Mouse (Mus musculus) hindbrain, embryonic 11.5 days (tissue): ENCODE results near the gene Zfp706. TPM values are rescaled to one million over a fixed set of nuclear protein-coding genes. Genes with fewer than 3 reads are reported as not detected.

Experiments used
- ATAC-seq: fragments of 200-750 bp; cut with Nextera tagmentation; 2 replicates; pipeline ENCODE4 v1.8.0; 2017; ENCODE audit warnings: mild to moderate bottlenecking, moderate TSS enrichment, moderate library complexity; ENCODE audit not compliant: low FRiP score
- DNase-seq: peaks from one replicate; pipeline ENCODE4 v3.0.0-alpha.2; 2015; ENCODE audit warnings: low spot score
- H3K27ac ChIP-seq: fragments of 300-500 bp; sonication (generic); 2 replicates; pipeline ENCODE4 v1.5.1; 2014; ENCODE audit warnings: mild to moderate bottlenecking, low read depth, low read length
- H3K27me3 ChIP-seq: fragments of 300-500 bp; sonication (generic); 2 replicates; pipeline ENCODE4 v1.6.1; 2014; ENCODE audit warnings: mild to moderate bottlenecking, low read length, moderate library complexity, mixed read lengths; ENCODE audit not compliant: control insufficient read depth, insufficient read depth
- H3K36me3 ChIP-seq: fragments of 300-500 bp; sonication (generic); 2 replicates; pipeline ENCODE4 v1.6.1; 2014; ENCODE audit warnings: mild to moderate bottlenecking, low read length, moderate library complexity, mixed read lengths; ENCODE audit not compliant: control insufficient read depth, insufficient read depth
- H3K4me1 ChIP-seq: fragments of 300-500 bp; sonication (generic); replicated peaks from 2 replicates; pipeline ENCODE4 v1.6.1; 2014; ENCODE audit warnings: low read length, mixed read lengths; ENCODE audit not compliant: control insufficient read depth, insufficient read depth
- H3K4me2 ChIP-seq: fragments of 300-500 bp; sonication (generic); replicated peaks from 2 replicates; pipeline ENCODE4 v1.6.1; 2014; ENCODE audit warnings: mild to moderate bottlenecking, low read depth, low read length
- H3K4me3 ChIP-seq: fragments of 300-500 bp; sonication (generic); 2 replicates; pipeline ENCODE4 v1.5.1; 2014; ENCODE audit warnings: low read depth, low read length
- H3K9ac ChIP-seq: fragments of 300-500 bp; sonication (generic); 2 replicates; pipeline ENCODE4 v1.6.1; 2014; ENCODE audit warnings: low read depth, low read length
- H3K9me3 ChIP-seq: fragments of 300-500 bp; sonication (generic); 2 replicates; pipeline ENCODE4 v1.6.1; 2016; ENCODE audit warnings: low read length; ENCODE audit not compliant: control insufficient read depth
- WGBS: fragments of 180-500 bp; shearing (Covaris S2); extraction: QIAGEN DNeasy Blood & Tissue Kit; methylation state at CpG from one replicate; pipeline ENCODE4 v1.1.7; 2014; 5-methylcytosine and 5-hydroxymethylcytosine counted together
- polyA plus RNA-seq: library from polyadenylated mRNA; unstranded; fragments of >200 nt; fragmentation: Nextera tagmentation; extraction: Ambion mirVana; gene quantifications from 2 replicates; pipeline ENCODE4 v1.2.1, GENCODE M21; 2014

The Zfp706 gene
- polyA plus RNA-seq, 1 experiment from 2014 or later = 360 TPM

DNA sequence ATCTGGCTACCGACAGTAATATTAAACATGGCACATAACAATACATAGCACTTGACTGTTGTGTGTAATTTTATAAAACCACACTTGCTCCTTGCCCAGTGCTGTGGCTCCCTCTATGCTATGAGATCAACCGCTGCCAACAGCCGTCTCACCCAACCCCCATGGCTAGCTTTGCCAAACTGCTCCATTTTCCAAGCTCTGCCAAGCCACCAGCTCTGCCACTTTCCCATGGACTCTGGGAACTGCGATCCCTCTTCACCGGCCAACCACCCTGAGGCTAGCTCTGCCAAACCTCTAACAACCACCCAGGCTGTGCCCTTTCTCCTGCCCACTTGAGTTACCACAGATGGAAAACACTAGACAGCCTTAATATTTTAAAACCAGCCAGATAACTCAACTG lies 33.6 kb upstream of the Zfp706 start:
- H3K27ac ChIP-seq = no peak overlapping the region
- H3K9ac ChIP-seq = no peak overlapping the region
- 94% methylated on average over 5 of the region's 5 CpGs for WGBS
- no peaks in the 10 kb centered on the region; the same call in 1 of the 2 replicates for H3K4me1 ChIP-seq
- H3K36me3 ChIP-seq = no peaks in the 10 kb centered on the region
- DNase-seq (no peak), ATAC-seq (no peak)
- no peak overlapping the region for H3K4me2 ChIP-seq
- H3K9me3 ChIP-seq = no peaks in the 10 kb centered on the region
- H3K27me3 ChIP-seq = no peaks in the 10 kb centered on the region
- H3K4me3 ChIP-seq = no peak overlapping the region

- H3K9me3 ChIP-seq = no peaks in the 10 kb centered on the region
- DNase-seq (no peak), ATAC-seq (no peak)
- no peak overlapping the region for H3K4me3 ChIP-seq
- 83% methylated on average over 1 of the region's 1 CpGs for WGBS
- no peak overlapping the region for H3K27ac ChIP-seq
- H3K36me3 ChIP-seq = no peaks in the 10 kb centered on the region
- no peaks in the 10 kb centered on the region for H3K27me3 ChIP-seq
- no peak overlapping the region for H3K9ac ChIP-seq
- H3K4me1 ChIP-seq = no peaks in the 10 kb centered on the region; the same call in 1 of the 2 replicates
- H3K4me2 ChIP-seq = no peak overlapping the region
Measured at GRCm38 (mm10) chr15:37038666-37039065, 31.1 kb upstream of the Zfp706 start.

DNA sequence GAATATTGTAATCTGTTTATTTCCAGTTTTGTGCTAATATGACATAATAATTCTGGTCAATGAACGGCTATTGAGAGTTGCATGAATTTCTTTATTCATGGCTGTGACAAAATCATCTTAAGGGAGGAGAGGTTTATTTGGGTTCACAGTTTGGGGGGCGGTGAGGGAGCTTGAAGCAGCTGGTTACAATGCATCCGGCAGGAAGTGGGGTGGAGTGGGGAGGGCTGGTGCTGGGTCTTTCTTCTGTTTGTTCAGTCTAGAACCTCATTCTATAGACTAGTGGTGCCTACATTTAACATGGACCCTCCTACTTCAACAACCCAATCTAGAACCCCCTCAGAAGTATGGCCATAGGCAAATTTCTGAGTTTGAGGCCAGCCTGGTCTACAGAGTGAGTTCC lies 30.1 kb upstream of the Zfp706 start:
- H3K4me1 ChIP-seq = no peaks in the 10 kb centered on the region; the same call in 1 of the 2 replicates
- H3K4me2 ChIP-seq = no peak overlapping the region
- no peak overlapping the region for H3K4me3 ChIP-seq
- ATAC-seq (no peak), DNase-seq (no peak)
- H3K27me3 ChIP-seq = no peaks in the 10 kb centered on the region
- no peaks in the 10 kb centered on the region for H3K9me3 ChIP-seq
- H3K27ac ChIP-seq = no peak overlapping the region
- H3K9ac ChIP-seq = no peak overlapping the region
- WGBS = 92% methylated on average over 3 of the region's 3 CpGs
- H3K36me3 ChIP-seq = no peaks in the 10 kb centered on the region

DNA sequence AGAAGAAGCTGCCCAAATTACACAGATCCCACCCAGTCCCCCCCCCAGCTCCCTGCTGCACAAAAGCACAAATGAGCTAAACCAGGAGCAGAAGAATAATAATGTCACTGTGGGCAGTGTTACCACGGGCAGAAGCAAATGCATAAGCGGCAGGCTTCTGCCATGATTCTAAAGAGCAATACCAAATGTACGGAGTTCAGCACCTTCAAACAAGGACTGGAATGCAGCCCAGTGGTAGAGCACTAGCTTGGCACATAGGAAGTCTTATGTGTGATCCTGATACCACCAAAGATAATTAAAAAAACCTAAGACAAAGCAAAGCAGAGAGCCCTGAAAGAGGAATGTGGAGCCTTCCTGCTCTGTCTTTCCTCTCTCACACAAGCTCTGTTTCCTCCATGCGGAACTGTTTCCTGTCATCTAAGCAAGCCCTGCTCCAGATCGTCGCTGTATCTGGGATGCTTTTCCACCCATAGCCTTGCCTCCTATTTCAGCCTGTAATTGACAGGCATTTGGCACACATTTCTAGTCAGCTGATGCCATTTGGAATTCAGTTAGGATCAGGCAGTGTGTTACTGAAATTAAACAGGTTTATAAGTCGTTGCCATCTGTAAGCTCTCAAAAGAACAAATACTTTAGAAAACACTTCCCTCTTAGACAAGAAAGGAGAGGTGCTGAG lies 29.0 kb upstream of the Zfp706 start:
- H3K4me1 ChIP-seq = no peaks in the 10 kb centered on the region
- H3K9ac ChIP-seq = no peak overlapping the region
- WGBS = 73% methylated on average over 7 of the region's 7 CpGs
- no peak overlapping the region for H3K4me3 ChIP-seq
- no peak for DNase-seq
- no peak for ATAC-seq
- no peak overlapping the region for H3K27ac ChIP-seq
- no peaks in the 10 kb centered on the region for H3K36me3 ChIP-seq
- H3K9me3 ChIP-seq = no peaks in the 10 kb centered on the region
- H3K27me3 ChIP-seq = no peaks in the 10 kb centered on the region
- H3K4me2 ChIP-seq = no peak overlapping the region

DNA sequence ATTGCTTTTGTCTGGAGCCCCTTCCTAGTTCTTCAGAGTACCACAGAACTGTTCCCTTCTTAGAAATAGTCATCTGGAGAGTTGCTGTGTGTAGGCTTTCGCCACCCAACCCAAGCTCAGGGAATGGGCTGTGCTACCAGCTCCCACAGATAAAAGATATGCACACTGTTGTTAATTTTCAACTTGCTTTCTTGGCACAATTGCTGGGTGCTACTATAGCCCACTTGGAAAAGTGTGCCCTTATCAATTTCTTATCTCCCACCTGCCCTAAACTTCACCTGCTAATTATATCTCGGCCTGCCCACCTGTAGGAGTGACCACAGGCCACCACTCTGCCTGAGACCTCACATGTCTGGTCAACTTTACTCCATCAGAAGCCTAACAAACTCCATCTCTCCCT lies 26.6 kb upstream of the Zfp706 start:
- 81% methylated on average over 2 of the region's 2 CpGs for WGBS
- H3K27ac ChIP-seq = no peak overlapping the region
- H3K4me1 ChIP-seq = no peaks in the 10 kb centered on the region
- ATAC-seq (no peak), DNase-seq (no peak)
- H3K4me2 ChIP-seq = no peak overlapping the region
- H3K27me3 ChIP-seq = no peaks in the 10 kb centered on the region
- no peaks in the 10 kb centered on the region for H3K9me3 ChIP-seq
- no peak overlapping the region for H3K4me3 ChIP-seq
- no peaks in the 10 kb centered on the region for H3K36me3 ChIP-seq
- no peak overlapping the region for H3K9ac ChIP-seq

DNA sequence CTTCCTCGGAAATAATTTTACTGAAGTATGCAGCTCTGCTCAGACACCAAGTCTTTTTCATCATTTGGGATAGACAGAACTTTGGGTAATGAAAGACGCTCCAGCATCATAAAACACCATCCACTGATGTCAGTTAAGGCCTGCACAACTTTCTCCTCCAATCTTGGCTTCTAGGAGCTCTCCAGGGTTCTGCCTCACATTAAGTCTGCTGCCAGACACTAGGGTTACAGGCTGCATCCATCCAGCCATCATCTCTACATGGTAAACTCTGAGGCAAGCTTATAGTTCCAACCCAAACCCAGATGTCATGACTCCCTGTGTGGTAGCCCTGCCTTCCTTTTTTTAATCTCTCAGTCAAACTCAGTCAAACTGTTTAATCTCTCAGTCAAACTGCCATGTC lies 25.9 kb upstream of the Zfp706 start:
- H3K4me3 ChIP-seq = no peak overlapping the region
- no peak overlapping the region for H3K9ac ChIP-seq
- H3K27ac ChIP-seq = no peak overlapping the region
- WGBS = 83% methylated on average over 2 of the region's 2 CpGs
- H3K9me3 ChIP-seq = no peaks in the 10 kb centered on the region
- DNase-seq (no peak), ATAC-seq (no peak)
- no peaks in the 10 kb centered on the region for H3K36me3 ChIP-seq
- no peaks in the 10 kb centered on the region for H3K4me1 ChIP-seq
- H3K4me2 ChIP-seq = no peak overlapping the region
- no peaks in the 10 kb centered on the region for H3K27me3 ChIP-seq

GRCm38 (mm10) chr15:37031334-37032150 lies 24.0 kb upstream of the Zfp706 start:
- Histone ChIP-seq H3K4me2 (no peak overlapping the region), H3K27me3 (no peaks in the 10 kb centered on the region), H3K9ac (no peak overlapping the region), H3K27ac (no peak overlapping the region), H3K4me3 (no peak overlapping the region), H3K9me3 (no peaks in the 10 kb centered on the region), H3K4me1 (no peaks in the 10 kb centered on the region), H3K36me3 (no peaks in the 10 kb centered on the region)
- WGBS = 32% methylated on average over 6 of the region's 6 CpGs
- DNase-seq = peak; percentile 26
- peak; percentile 60; the same call in 1 of the 2 replicates for ATAC-seq

DNA sequence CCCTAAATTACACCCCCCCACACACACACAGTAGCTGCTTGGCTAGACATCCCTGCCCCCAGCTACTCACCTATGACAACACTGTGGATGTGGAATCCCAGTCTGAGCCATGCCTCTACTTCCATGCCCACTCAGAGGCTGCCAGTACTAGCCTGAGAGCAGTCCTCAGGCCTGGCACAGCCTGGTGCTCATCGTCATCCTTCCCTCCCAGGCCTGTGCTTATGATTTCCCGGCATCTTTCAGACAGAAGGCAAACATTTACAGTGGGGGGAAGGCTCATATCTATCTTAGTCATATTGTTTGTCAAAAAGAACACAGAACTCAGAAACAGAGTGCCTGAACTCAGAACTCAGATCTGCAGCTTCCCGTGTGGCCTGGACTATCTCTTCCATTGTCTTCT lies 23.4 kb upstream of the Zfp706 start:
- Histone ChIP-seq H3K27me3 (no peaks in the 10 kb centered on the region), H3K4me1 (no peaks in the 10 kb centered on the region), H3K27ac (no peak overlapping the region), H3K4me2 (no peak overlapping the region), H3K9me3 (no peaks in the 10 kb centered on the region), H3K9ac (no peak overlapping the region), H3K36me3 (no peaks in the 10 kb centered on the region), H3K4me3 (no peak overlapping the region)
- WGBS = 83% methylated on average over 3 of the region's 3 CpGs
- DNase-seq = no peak
- ATAC-seq = no peak

DNA sequence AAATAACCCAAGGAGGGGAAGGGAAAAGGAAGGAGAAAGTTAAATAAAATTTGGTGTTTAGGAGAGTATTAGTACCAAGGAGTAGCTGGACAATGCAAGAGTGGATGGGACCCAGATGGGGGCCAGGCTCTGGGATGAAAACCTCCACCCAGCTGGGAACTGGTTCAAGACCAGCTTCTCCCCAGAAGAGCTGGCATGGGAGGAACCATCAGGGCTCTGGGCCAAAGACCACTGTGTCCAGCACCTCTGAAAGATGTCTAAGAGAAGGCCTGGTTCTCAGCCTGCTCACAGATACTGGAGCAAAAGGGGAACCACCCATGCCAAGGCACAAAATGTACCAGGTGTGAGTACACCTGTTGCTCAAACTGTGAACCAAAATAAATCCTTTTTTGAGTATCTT lies 20.4 kb upstream of the Zfp706 start:
- H3K36me3 ChIP-seq = no peaks in the 10 kb centered on the region
- no peak for ATAC-seq
- H3K9me3 ChIP-seq = no peaks in the 10 kb centered on the region
- no peak for DNase-seq
- H3K4me3 ChIP-seq = no peak overlapping the region
- H3K9ac ChIP-seq = no peak overlapping the region
- H3K27ac ChIP-seq = no peak overlapping the region
- no peaks in the 10 kb centered on the region for H3K4me1 ChIP-seq
- no peak overlapping the region for H3K4me2 ChIP-seq
- no peaks in the 10 kb centered on the region for H3K27me3 ChIP-seq
